Mouse (Mus musculus) liver, embryonic 14.5 days (tissue): ENCODE measurements around the gene Ckap2l. TPM values are rescaled to one million over a fixed set of nuclear protein-coding genes. Genes with fewer than 3 reads are reported as not detected.

Experiments
- ATAC-seq: fragments of 200-750 bp; cut with Nextera tagmentation; 2 replicates; pipeline ENCODE4 v1.8.0; 2017; ENCODE audit warnings: moderate number of reproducible peaks, mild to moderate bottlenecking, moderate library complexity; ENCODE audit not compliant: insufficient read depth
- DNase-seq, 3 experiments: peaks; one replicate each; pipeline ENCODE4 v3.0.0-alpha.2; 2012 to 2013; ENCODE audit warnings: low read depth in 3 of 3, low spot score in 3 of 3
- H3K27ac ChIP-seq: fragments of 300-500 bp; sonication (generic); 2 replicates; pipeline ENCODE4 v1.5.1; 2014; ENCODE audit warnings: moderate library complexity, mild to moderate bottlenecking, control low read depth, inconsistent platforms
- H3K27me3 ChIP-seq: fragments of 300-500 bp; sonication (generic); 2 replicates; pipeline ENCODE4 v1.6.1; 2014; ENCODE audit warnings: mild to moderate bottlenecking, low read length, moderate library complexity; ENCODE audit not compliant: control insufficient read depth, insufficient read depth
- H3K36me3 ChIP-seq: fragments of 300-500 bp; sonication (generic); replicated peaks from 2 replicates; pipeline ENCODE4 v1.6.1; 2014; ENCODE audit warnings: low read depth; ENCODE audit not compliant: control insufficient read depth, insufficient read depth
- H3K4me1 ChIP-seq, 2 experiments: fragments of 200-500 bp in 1 of 2; fragments of 300-500 bp in 1 of 2; sonication (generic) in 1 of 2; replicated peaks; 2 replicates each; pipeline ENCODE4 v1.6.1; 2012 to 2014; ENCODE audit warnings: antibody characterized with exemption in 1 of 2, inconsistent platforms in 1 of 2, low read length in 1 of 2; ENCODE audit not compliant: control insufficient read depth in 2 of 2, insufficient read depth in 2 of 2
- H3K4me2 ChIP-seq: fragments of 300-500 bp; sonication (generic); 2 replicates; pipeline ENCODE4 v1.6.1; 2014; ENCODE audit warnings: low read depth, mild to moderate bottlenecking, control low read depth, moderate library complexity
- H3K4me3 ChIP-seq, 2 experiments: fragments of 200-500 bp in 1 of 2; fragments of 300-500 bp in 1 of 2; sonication (generic) in 1 of 2; 2 replicates each; pipeline ENCODE4 v1.5.1; 2012 to 2014; ENCODE audit warnings: low read depth in 2 of 2, low read length in 2 of 2, mild to moderate bottlenecking in 2 of 2, control low read depth in 1 of 2, inconsistent platforms in 1 of 2, moderate library complexity in 1 of 2; ENCODE audit not compliant: insufficient read depth in 1 of 2
- H3K9ac ChIP-seq: fragments of 300-500 bp; sonication (generic); replicated peaks from 2 replicates; pipeline ENCODE4 v1.6.1; 2014; ENCODE audit warnings: mild to moderate bottlenecking, control low read depth, moderate library complexity
- H3K9me3 ChIP-seq: fragments of 300-500 bp; sonication (generic); 2 replicates; pipeline ENCODE4 v1.6.1; 2016; ENCODE audit warnings: low read length, mixed read lengths; ENCODE audit not compliant: control insufficient read depth
- CTCF ChIP-seq: IDR thresholded peaks from 2 replicates; pipeline ENCODE4 v1.5.1; 2016; ENCODE audit warnings: antibody characterized with exemption, low read depth, control low read depth
- EP300 ChIP-seq: IDR thresholded peaks from 2 replicates; pipeline ENCODE4 v1.6.1; 2016; ENCODE audit warnings: antibody characterized with exemption, low read depth
- WGBS: fragments of 180-500 bp; shearing (Covaris S2); extraction: QIAGEN DNeasy Blood & Tissue Kit; methylation state at CpG from one replicate; pipeline ENCODE4 v1.1.7; 2014; ENCODE audit not compliant: insufficient replicate concordance; 5-methylcytosine and 5-hydroxymethylcytosine counted together
- polyA plus RNA-seq, 2 experiments: library from polyadenylated mRNA; depleted of rRNA in 1 of 2; stranded (reverse) in 1 of 2; unstranded in 1 of 2; fragments of >200 nt; fragmentation: Nextera tagmentation in 1 of 2; extraction: Ambion mirVana in 1 of 2; gene quantifications; 2 replicates each; pipeline versions ENCODE4 v1.2.1 to v1.2.3; 2012 to 2014

Ckap2l gene
- polyA plus RNA-seq, 2 experiments, result 11.0 to 39.3 TPM

DNA sequence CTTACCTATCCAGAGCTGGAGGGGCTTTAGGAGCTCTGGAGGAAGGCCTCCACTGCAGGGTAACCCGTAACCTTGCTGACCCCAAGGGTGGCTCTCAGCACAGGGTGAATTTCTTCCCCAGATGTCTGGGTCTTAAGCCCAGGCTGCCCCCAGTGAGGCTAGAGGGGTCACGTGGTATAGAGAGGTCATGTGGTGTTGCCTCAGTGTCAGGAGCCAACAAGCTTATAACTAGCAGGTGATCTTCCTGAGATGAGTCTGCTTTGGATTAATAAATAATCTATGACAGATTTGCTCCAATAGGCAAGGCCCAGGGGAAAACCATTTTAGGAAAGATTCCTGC is 43.4 kb downstream of the Ckap2l start:
- DNase-seq (no peak), ATAC-seq (no peak)
- Histone ChIP-seq H3K27me3 (no peaks in the 10 kb centered on the region), H3K9me3 (no peaks in the 10 kb centered on the region), H3K36me3 (no peaks in the 10 kb centered on the region), H3K4me1 (peaks cover 3 to 9% of the 10 kb centered on the region in 2 experiments; a peak in 3 of 4 replicates), H3K4me3 (no peak overlapping the region), H3K27ac (no peak overlapping the region), H3K4me2 (no peak overlapping the region), H3K9ac (no peak overlapping the region)
- TF ChIP-seq CTCF (no peak), EP300 (no peak)
- 58% methylated on average over 2 of the region's 2 CpGs for WGBS

DNA sequence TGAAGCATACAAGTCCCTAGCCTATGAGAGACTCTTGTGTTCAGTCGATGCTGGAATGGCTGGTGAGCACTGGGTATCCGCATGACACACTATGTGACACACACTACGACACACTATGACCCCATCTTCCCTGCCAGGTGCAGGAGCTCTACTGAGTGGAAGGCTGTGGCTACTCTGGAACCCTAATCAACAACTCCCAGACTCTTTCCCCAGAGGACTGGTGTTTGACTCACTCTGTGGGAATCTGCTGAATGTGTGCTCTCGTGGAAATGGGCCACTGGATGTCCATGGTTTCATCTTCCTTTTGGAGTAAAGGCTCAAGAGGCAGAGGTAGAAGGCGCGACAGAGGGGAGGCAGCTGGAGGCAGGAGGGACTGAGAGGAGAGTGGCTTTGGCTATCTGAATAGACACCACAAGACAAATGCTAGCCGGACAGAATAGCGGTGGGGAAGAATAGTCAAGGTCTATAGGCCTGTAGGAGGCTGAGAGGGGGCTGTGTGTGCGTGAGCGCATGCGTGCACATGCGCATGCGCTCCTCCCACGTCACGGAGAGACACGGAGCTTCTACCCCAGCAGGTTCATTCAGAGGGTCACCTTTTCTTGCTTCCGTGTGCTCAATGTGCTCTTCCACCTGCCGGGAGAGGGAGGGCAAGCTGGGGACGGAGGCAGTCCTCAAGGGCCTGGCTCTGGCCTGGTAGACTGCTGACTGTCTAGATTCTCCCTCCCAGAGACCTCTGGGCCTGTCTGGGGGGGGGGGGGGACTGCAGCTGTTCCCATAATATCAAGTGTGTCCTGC is 44.0 kb downstream of the Ckap2l start:
- Histone ChIP-seq H3K27me3 (no peaks in the 10 kb centered on the region), H3K9me3 (no peaks in the 10 kb centered on the region), H3K4me2 (no peak overlapping the region), H3K4me3 (no peak overlapping the region), H3K27ac (no peak overlapping the region), H3K4me1 (peaks cover 0 to 9% of the 10 kb centered on the region in 2 experiments; a peak in 2 of 4 replicates), H3K36me3 (no peaks in the 10 kb centered on the region), H3K9ac (no peak overlapping the region)
- DNase-seq (no peak), ATAC-seq (no peak)
- 85% methylated on average over 19 of the region's 19 CpGs for WGBS
- no peak for TF ChIP-seq CTCF
- TF ChIP-seq EP300, result no peak

DNA sequence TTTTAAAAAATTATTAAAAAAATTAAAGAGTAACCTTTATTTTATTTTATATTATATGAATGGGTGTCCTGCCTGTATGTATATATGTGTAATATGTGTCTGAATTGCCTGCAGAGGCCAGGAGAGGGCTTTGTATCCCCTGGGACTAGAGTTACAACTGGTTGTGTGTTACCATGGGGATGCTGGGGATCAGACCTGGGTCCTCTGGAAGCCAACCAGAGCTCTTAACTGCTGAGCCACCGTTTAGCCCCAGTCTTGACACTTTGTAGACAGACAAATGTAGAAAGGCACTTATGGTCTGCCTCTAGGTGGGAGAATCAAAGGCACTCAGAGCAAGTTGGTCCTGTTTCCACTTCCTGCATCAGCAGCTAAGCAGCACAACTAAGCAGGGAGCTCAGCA is 47.7 kb downstream of the Ckap2l start:
- no peak for DNase-seq
- H3K36me3 ChIP-seq, result no peaks in the 10 kb centered on the region

DNA sequence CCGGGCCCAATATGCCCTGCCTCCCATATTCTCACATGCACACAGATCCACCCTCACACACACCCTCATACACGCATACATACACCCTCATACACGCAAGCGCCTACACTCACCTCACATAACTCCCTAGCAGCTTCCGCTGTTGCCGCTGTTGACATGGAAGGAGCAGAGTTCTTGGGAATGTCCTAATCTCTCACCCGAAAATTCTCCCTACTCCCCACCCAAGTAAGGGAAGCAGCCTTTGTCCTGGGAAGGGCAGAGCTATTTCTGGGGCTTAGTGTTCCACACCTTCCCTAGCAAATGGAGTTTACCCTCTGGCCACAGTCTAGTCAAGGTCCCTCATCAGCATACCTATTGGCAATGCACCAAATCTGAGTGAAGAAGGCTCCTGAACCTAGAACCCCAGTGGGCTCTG is 49.3 kb downstream of the Ckap2l start:
- no peaks in the 10 kb centered on the region for H3K36me3 ChIP-seq
- ATAC-seq (no peak), DNase-seq (no peak)
- 79% methylated on average over 7 of the region's 7 CpGs for WGBS
- peaks cover 11 to 13% of the 10 kb centered on the region in 2 experiments for H3K4me1 ChIP-seq
- no peak overlapping the region for H3K4me2 ChIP-seq
- no peaks in the 10 kb centered on the region for H3K27me3 ChIP-seq
- no peak overlapping the region for H3K27ac ChIP-seq
- H3K4me3 ChIP-seq, result no peak overlapping the region
- no peak overlapping the region for H3K9ac ChIP-seq
- H3K9me3 ChIP-seq, result no peaks in the 10 kb centered on the region
- TF ChIP-seq EP300 (no peak), CTCF (no peak)

More for the DNA sequence above, 47.7 kb downstream of the Ckap2l start:
- Histone ChIP-seq H3K27me3 (no peaks in the 10 kb centered on the region), H3K9me3 (no peaks in the 10 kb centered on the region), H3K27ac (no peak overlapping the region), H3K4me1 (no peaks in the 10 kb centered on the region), H3K4me2 (no peak overlapping the region), H3K9ac (no peak overlapping the region), H3K4me3 (no peak overlapping the region)
- ATAC-seq, result no peak
- no peak for TF ChIP-seq CTCF
- no peak for TF ChIP-seq EP300
- 45% methylated on average over 1 of the region's 1 CpGs for WGBS

DNA sequence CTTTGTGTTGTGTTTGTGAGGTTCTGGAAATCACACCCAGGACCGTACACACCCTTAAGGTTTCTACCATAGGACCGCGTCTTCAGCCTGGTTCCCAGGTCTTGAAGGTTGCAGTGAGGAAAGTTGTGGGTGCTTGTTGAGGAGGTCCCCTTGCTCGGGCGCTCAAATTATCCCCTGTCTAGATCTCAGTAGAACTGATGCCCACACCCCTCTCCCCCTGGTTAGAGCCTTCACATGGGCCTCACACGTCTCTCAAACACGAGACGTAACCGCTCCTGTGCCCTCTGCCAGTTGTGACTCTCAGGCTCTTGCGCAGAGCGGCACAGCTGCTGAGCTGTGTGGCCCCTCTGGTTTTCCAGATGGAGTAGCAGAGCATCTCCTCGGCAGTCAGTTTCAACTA is 50.1 kb downstream of the Ckap2l start:
- no peak for ATAC-seq
- no peak overlapping the region for H3K27ac ChIP-seq
- no peak overlapping the region for H3K9ac ChIP-seq
- no peak overlapping the region for H3K4me3 ChIP-seq
- peaks cover 19 to 20% of the 10 kb centered on the region in 2 experiments for H3K4me1 ChIP-seq
- no peaks in the 10 kb centered on the region for H3K9me3 ChIP-seq
- no peak overlapping the region for H3K4me2 ChIP-seq
- TF ChIP-seq CTCF (no peak), EP300 (no peak)
- no peaks in the 10 kb centered on the region for H3K27me3 ChIP-seq
- no peaks in the 10 kb centered on the region for H3K36me3 ChIP-seq
- WGBS, result 87% methylated on average over 12 of the region's 12 CpGs
- no peak for DNase-seq
